Mouse (Mus musculus) left cerebral cortex, postnatal 25 days (tissue): ENCODE results near the gene Slc26a10. TPM values are rescaled to one million over a fixed set of nuclear protein-coding genes. Genes with fewer than 3 reads are reported as not detected.
A peak's percentile ranks its signal among the peaks of the same experiment; 100 is the strongest.

Experiments
- DNase-seq, 2 experiments: peaks; one replicate each; pipeline ENCODE4 v3.0.0; 2022; ENCODE audit warnings: low spot score in 2 of 2, mixed read lengths in 1 of 2
- intact Hi-C: fragments of 180-260 bp; cut with DNase I; formaldehyde crosslinking; loops from one replicate; pipeline ENCODE4 v1.15.1; 2025
- total RNA-seq, 2 experiments: library from RNA; stranded (reverse); gene quantifications; 2 replicates each; pipeline ENCODE4 v1.2.3; 2021

The Slc26a10 gene
- total RNA-seq: 1 to 10 TPM; 2.4 to 4.1 TPM

DNA sequence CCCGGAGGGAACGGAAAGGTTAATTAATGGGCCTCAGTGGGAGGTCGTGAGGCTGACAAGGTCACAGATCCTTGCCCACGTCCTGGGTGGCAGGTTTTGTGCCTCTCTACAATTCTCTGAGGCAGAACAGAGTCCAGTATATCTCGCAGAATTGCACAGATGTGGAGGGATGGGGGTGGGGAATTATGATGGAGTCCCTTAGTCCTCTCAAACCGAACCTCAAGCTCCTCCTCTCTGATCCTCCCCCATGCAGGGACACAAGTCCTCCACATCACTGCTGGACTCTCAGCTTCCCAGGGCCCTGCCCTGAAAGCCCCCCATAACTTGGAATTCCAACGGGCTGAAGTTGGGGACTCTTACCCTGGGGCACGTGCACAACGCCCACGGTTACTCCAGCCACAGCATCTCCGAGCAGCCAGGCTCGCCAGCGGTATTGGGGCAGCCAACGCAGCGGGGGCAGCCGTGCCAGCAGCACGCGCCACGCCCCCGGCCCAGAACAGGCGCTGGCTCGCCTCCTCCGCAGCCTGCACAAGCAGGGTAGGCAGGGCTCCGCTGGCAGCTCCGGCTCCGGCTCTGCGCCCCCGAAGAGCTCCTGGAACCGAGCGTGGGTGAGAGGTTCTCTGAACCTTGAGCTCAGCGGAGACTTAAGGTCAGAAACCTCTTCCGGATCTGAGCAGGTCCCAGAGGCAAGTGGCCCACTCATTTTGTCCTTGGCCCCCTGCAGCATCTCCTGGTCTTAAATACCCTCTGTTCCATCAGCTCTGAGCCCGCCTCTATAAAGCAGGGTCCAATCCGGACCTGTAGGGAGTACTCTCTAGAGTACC is at the start of gene Slc26a10:
Gene Slc26a10 (minus strand): TSS at position 775 of the 824 bp plus-strand sequence.
- intact Hi-C loops: no loop called here

DNA sequence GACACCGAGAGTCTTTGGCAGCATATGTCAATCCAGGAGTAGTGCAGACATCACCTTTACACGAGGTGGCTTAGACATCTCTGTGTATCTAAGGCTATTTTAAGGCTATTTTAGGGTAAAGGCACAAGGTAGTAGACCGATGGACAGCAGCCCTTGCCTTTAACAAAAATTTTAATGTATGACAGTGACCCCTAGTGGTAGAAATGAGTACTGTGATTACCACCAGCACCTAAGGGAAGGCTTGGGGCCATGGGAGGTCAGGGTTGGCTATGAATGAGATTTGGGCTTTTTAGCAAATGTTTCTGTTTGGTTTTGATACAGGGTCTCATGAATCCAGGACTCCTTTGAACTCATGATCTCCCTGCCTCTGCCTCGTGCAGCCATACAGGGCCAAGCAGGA is 48.5 kb upstream of the Slc26a10 start:
- intact Hi-C loops: loop anchor here (2.0 kb wide), 1 partner anchor 52 kb away; no protein-coding TSS in a partner anchor
- DNase-seq: peak; percentile 61 to 74

More for the DNA sequence above, at the start of gene Slc26a10:
- peak; percentile 67 to 72 for DNase-seq

DNA sequence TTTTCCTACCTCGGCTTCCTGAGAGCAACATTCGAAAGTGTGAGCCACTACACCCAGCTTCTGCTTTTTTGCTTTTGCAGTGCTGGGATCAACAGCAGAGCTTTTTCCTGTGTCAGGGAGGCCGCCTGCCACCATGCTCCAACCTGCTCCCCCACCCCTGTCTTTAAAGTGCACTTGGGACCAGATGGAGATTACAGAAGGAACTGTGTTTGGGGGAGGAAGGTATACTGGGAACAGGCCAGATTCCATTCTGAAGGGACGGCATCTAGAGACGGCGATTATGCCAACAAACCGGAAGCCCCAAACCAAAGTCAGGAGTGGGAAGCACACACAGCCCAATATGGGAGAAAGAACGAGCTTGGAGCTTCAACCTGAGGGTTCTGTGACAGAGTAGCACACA is 46.7 kb upstream of the Slc26a10 start:
- intact Hi-C loops: loop anchor here (2.0 kb wide), 1 partner anchor 104 kb away; no protein-coding TSS in a partner anchor
- DNase-seq: peak in 1 of 2 experiments; percentile 62

DNA sequence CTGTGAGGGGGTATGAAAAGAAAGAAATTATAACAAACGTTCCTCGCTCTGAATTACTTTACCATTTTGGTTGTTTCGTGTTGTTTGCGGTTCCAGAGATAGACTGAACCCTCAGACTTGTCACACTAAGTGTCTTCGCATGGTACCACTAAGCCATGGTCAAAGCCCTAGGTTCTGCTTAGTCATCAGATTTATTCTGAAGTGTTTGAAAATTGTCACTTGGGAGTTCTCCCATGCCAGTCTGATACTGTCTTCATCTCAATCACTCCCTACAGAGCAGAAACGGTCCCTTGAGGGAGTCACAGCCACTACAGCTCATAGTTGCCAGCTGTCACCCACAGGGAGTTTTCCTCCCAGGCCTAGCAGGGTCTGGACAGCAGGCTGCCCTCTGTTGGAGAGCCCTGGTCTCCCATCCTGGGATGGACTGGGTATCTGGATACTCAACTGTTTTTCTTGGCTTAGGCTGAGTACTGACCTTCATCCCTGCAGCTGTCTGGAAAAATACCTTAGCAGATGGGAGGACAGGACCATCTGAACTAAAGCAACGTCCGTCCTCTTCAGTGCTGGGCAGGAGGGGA is 46.0 kb upstream of the Slc26a10 start:
- intact Hi-C loops: loop anchor here (1.0 to 2.0 kb wide), 2 partner anchors 15 to 104 kb away; partner anchors contain the start of gene Pip4k2c
- no peak for DNase-seq

DNA sequence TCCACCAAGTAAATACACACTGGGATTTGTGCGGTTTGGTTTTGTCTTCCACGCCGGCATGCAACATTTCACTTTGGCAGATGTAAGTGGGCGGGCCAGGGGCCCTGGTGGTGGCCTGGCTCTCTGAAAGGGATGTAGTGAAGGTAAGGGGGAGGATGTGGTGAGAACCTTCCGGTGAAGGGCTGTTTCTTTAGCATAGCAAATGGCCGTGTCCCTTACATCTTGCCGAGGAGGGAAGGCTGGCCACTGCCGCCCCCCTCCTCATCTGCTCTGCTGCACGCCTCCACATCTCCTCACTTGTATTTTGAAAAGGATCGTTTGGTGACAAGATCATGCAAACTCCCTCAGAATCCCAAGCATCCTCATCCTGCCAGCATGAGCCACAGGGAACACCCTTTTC is 45.3 kb upstream of the Slc26a10 start:
- intact Hi-C loops: loop anchor here (1.0 to 2.0 kb wide), 2 partner anchors 14 to 103 kb away; partner anchors contain the start of gene Pip4k2c
- peak; percentile 55 to 84 for DNase-seq

DNA sequence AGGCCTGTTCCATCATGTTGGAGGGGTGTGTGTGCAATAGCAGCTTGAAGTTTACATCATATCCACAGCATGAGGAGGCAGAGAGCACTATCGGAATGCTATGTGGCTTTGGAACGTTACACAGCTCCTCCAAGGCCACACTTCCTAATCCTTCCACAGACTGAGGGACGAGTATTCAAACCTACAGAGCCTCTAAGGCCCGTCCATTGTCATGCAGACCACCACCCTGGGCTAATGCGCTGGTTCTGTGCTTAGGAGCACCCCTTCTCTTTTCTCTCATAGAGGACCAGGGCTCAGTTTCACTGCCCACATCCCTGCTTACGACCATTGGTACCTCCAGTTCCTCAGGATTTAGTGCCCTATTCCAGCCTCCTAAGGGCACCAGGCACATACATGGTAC is 44.8 kb upstream of the Slc26a10 start:
- no peak for DNase-seq
- intact Hi-C loops: no loop called here

DNA sequence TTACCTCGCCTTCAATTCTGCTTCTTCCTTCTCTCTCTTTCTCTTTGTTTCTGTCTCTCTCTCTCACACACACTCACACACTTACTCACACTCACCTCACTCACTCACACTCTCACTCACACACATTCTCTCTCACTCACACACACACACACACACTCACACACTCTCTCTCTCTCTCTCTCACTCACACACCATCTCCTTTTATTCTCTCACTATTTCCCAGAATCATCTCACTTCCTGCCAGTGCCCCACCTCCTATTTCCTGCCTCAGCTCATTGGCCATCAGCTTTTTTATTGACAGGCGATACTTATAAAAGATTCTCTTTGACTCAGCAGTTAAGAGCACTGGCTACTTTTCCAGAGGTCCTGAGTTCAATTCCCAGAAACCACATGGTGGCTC is 37.9 kb upstream of the Slc26a10 start:
- intact Hi-C loops: no loop called here
- no peak for DNase-seq

DNA sequence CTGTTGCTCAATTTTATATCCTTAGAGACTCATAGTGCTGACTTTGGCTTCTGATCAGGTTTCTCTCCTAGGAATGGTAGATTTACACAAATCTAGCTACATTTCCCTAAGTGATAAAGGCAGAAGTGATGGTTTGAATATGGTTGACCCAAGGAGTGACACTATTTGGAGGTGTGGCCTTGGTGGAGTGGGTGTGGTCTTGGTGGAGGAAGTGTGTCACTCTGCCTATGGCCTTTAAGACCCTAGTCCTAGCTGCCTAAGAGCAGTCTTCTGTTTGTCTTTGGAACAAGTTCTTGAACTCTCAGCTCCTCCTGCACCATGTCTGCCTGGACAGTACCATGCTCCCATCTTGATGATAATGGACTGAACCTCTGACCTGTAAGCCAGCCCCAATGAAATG is 36.7 kb upstream of the Slc26a10 start:
- no peak for DNase-seq
- intact Hi-C loops: no loop called here

DNA sequence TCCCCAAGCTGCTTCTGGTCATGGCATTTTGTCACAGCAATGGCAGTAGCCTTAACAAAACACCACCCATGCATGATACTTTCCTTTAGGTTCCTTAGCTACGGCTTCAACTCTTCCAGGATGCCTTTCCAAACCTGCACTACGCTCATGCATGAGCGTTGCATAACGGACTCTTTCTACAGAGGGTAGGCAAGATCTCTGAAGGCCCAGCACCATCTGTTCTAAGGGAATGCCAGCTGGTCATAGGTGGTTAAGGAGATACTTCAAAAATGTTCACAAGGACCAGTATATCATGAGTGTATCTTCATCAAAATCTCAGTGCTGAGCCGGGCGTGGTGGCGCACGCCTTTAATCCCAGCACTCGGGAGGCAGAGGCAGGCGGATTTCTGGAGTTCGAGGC is 36.0 kb upstream of the Slc26a10 start:
- DNase-seq: peak in 1 of 2 experiments; percentile 87
- intact Hi-C loops: no loop called here

DNA sequence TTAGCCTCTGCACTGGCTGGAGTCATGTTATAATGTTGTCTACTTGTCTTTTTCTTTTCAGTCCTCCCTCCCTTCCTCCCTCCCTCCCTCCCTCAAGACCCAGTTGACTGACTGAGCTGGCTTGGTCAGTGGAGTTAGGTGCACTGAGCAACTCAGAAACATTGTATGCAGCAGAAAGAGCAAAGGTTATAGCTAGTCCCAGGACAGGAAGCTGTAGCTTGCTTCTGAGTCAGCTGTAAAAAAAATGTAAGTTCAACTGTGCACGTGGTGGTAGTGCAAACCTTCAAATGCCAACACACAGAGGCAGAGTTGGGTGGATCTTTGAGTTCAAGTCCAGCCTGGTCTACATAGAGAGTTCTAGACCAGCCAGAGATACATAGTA is 34.0 kb upstream of the Slc26a10 start:
- no peak for DNase-seq

DNA sequence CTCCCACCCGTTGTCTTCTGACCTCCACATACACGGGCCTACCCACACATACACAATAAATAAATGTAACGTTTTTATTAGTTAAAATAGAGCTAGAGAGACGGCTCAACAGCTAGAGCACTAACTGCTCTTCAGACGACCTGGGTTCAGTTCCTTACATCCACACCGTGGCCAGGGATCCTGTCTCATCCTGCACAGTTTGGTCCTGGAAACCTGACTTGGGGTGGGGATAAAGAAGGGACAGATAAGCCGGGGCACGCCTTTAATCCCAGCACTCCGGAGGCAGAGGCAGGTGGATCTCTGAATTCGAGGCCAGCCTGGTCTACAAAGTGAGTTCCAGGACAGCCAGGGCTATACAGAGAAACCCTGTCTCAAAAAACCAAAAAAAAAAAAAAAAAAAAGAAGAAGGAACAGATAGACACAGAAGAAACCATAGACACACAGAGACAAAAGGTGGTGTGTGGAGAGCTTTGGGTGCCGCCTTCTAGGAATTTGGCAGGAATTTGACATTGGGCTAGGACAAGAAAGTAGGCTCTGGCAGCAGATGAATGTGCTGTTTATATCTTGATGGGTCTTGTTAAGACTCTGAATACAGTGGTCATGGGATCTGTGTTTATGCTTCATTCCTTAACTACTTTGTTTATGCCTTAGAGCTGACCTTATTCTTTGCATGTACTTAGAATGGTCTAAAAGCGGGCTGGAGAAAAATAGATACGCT is 33.4 kb upstream of the Slc26a10 start:
- DNase-seq: no peak
- intact Hi-C loops: no loop called here

More for the DNA sequence above, 34.0 kb upstream of the Slc26a10 start:
- intact Hi-C loops: no loop called here

DNA sequence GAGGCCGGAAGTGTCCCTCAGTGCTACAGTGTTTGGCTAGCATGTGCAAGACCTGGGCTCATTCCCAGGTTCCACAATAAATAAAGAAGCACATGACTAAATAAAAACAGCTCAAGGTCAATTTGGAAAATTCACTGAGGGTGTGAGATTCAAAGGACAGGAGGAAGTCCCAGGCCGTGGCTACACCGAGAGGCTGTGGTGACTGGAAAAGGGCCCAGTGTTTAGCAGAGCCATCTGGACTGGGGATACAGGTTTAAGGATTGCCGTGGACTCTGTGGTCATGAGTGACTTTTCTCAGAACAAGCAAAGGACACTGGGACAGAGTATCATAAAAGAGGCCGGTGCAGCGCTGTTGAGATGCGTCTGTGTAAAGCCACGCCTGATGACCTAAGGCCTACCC is 32.8 kb upstream of the Slc26a10 start:
- intact Hi-C loops: no loop called here
- no peak for DNase-seq

DNA sequence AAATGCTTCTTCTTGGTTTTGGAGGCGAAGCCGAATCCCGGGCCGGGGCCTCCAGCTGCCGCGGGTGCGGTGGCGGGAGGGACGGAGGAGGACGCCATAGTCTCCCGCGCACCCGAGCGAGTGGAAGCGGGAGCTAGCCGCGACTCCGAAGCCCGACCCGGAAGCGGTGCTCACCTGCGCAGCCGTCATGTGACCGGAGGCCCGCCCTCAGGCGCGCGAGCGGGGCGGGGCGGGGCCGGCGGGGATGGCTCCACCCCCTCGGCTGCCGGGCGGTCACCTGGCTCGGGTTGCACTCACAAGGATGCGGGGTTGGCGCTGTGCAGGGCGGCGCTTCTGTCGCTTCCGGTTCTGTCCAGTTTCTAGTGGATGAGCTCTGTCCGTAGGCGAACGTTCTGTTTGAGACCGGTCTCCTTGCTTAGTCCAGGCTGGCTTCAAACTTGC is 31.0 kb upstream of the Slc26a10 start, which contains the start of gene Pip4k2c:
Gene Pip4k2c (minus strand): TSS at position 172 of the 441 bp plus-strand sequence.
- intact Hi-C loops: loop anchor here (1.0 kb wide), 1 partner anchor 15 kb away; no protein-coding TSS in a partner anchor
- DNase-seq: peak; percentile 92 to 96

DNA sequence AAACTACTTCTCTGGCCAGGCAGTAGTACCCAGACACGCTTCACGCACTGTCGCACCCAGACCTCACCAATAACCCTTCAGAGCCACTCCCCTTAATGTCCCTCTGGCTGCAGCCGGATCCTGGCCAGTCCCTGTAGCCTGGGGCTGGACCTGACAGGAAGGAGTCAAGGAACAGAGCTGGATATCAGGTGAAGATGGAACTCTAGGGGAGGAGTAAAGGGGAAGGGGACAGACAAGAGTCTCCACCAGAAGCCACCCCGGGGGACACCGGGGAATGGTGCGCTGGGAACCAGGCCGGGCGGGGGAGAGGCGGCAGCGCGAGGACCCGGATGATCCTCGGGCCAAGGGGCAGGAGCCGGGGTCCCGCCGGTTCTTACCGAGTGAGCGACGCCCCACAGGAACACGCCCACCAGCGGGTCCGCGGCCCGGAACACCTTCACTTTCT is 30.5 kb upstream of the Slc26a10 start:
- intact Hi-C loops: loop anchor here (1.0 kb wide), 3 partner anchors 15 to 24 kb away; no protein-coding TSS in a partner anchor
- no peak for DNase-seq

DNA sequence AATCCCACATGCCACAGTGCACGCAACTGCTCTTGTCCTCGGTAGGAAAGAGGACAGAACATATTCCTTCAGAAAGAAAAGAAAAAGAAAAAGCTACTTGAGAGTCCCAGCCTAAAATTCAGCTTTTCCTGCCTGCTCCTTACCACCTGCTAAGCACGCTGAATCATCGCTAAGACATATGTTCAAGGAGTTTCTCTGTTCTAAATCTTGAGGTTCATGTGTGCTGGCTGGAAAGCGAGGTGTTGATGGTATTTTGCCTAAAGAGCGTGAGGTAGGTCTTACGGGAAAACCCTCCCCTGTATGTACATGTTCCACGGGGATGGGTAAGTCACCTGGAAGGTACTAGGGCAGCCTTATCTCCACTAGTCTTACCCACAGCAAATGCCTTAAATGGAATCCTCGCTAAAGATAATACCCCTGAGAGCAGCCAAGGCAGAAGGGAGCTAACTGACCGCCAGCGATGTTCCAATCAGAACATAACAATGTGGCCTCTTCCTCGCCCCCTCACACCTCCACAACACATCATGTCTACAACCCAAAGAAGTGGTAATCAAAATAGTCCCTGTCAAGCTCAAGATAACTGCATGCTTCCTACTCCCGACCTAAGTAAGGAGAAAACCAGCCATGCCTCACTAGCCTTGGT is 29.6 kb upstream of the Slc26a10 start:
- intact Hi-C loops: loop anchor here (1.0 kb wide), 2 partner anchors 14 to 23 kb away; no protein-coding TSS in a partner anchor

DNA sequence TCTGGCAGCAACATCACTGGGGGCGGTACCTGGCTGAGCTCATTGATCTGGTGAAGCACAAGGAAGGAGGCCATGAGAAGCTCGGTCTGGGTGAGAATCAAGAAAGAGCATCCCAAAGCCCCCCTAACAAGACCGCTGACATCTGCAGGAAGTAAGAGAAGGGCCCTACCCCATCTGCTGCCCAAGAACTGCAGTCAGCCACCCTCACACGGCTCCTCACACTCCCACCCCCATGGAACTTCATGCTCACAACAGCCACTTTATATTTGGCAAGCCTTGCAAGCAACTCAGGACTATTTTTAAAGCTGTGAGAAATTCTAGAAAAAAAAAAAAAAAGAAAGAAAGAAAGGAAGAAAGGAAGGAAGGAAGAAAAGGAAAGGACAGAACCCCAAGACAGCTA is 28.5 kb upstream of the Slc26a10 start:
- intact Hi-C loops: no loop called here
- peak in 1 of 2 experiments; percentile 90 for DNase-seq

More for the DNA sequence above, 29.6 kb upstream of the Slc26a10 start:
- peak in 1 of 2 experiments; percentile 82 for DNase-seq

DNA sequence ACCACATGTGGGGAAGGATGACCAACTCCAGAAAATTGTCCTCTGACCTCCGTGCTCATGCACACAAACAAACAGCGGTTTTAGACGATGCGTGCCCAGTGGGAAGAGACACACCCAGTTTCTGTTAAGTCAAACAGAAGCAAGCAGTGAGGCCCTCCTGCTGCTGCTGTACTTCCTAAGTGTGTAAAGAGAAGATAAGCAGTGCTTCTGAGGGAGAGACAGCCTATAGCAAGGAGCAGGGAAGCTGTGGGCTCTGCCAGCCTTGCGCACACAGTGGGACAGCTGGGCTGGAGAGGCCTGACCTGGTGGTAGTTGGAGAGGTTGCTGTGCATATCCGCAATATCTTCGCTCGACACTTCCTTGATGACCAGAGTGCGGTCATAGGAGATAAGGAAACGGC is 24.9 kb upstream of the Slc26a10 start:
- DNase-seq: no peak
- intact Hi-C loops: no loop called here

DNA sequence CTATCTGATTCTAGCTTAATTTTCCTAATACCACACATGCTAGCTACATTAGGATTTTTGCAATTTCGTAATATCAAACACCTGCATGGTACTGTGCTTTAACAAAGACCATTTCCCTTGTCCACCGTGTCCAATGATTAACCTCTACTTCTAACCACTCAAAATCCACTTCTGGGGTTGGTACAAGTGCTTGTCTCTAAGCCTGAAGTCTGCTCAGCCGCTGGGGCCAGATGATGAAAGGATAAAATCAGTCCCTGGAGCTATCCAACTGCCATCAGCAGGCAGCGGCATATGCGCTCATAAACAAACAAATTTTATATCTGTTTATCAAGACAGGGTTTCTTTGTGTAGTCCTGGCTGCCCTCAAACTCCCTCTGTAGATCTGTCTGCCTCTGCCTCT is 24.1 kb upstream of the Slc26a10 start:
- intact Hi-C loops: no loop called here

DNA sequence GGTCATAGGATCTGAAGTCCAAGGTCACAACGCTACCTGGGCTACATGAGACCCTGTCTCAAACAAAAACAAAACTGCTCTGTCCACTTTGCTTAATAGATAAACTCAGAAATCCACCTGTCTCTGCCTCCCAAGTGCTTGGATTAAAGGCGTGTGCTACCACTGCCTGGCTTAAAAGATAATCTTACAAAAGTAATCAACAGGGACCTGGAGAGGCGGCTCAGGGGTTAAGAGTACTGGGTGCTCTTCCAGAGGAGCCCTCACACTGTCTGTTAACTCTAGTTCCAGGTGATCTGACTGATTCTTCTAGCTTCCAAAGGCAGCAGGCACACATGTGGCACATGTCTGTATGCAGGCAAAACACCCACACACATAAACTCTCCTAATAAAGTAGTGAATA is 22.7 kb upstream of the Slc26a10 start:
- DNase-seq: no peak
- intact Hi-C loops: no loop called here

More for the DNA sequence above, 24.1 kb upstream of the Slc26a10 start:
- DNase-seq: no peak
